Mouse (Mus musculus): Measurements from ENCODE around the gene Spats2. TPM values are rescaled to one million over a fixed set of nuclear protein-coding genes. Genes with fewer than 3 reads are reported as not detected.
A peak's percentile ranks its signal among the peaks of the same experiment; 100 is the strongest.

The Spats2 gene
- polyA plus RNA-seq, 1 experiment from 2014 or later = 38.9 TPM

DNA sequence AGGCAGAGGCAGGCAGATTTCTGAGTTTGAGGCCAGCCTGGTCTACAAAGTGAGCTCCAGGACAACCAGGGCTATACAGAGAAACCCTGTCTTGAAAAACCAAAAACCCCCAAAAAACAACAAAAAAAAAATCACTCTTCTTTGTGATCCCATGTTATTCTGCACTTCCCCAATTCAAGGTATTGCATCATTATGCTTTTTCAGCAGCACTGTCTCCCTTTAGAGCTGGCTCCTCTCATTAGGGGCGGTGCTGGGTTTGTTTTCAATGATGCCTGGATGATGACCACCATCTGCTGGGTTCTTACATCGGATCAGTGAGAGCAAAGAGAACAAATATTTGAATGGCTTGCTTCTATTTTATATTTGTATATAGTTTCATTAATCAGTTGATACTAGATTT, 3.1 kb upstream of the Spats2 start:
- Histone ChIP-seq H3K9ac (no peak overlapping the region), H3K9me3 (no peaks in the 10 kb centered on the region), H3K27me3 (no peaks in the 10 kb centered on the region), H3K4me2 (no peak overlapping the region), H3K36me3 (no peaks in the 10 kb centered on the region), H3K4me3 (no peak overlapping the region), H3K4me1 (peaks cover 9% of the 10 kb centered on the region), H3K27ac (no peak overlapping the region)
- ATAC-seq (ENCODE audit: borderline replicate concordance, extremely low read depth, low FRiP score, low TSS enrichment) = no peak
- 70% methylated on average over 2 of the region's 2 CpGs for whole genome bisulfite sequencing

DNA sequence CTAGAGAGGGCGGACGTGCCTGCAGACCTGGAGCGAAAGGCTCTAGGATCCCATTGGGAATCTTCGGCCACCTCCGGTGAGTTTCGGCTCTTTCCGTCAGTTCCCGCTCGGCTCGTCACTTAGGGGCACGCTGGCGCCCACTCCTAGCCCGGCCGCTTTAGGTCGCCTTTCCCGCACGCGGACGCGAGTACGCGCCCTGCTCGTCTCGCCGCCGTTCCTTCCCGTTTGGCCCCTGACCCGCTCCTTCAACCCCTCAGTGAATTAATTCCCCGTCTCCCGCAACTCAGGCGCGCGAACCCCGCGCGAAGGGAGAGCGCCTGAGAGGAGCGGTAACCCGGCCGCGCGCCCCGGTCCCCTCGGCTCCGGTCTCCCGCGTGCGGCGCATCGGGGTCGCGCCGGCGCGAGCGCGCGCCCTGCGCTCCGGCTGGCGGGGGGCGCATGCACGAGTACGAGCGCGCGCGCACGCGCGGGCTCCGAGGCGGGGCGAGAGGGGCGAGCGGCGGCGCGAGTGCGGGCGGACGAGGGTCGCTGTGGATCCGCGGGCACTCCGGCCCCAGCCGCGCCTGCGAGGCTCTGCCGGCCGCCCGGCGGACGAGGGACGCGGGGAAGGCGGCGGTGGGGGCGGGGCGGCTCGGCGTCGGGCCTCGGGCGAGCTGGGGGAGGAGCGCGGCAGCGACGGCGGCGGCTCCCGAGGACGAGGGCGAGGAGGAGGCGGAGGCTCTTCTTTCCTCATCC, 532 bp downstream of the Spats2 start:
- under 1% methylated on average over 111 of the region's 115 CpGs for WGBS
- H3K27me3 ChIP-seq = no peaks in the 10 kb centered on the region
- ATAC-seq (ENCODE audit: borderline replicate concordance, extremely low read depth, low FRiP score, low TSS enrichment) = peak; percentile 87

DNA sequence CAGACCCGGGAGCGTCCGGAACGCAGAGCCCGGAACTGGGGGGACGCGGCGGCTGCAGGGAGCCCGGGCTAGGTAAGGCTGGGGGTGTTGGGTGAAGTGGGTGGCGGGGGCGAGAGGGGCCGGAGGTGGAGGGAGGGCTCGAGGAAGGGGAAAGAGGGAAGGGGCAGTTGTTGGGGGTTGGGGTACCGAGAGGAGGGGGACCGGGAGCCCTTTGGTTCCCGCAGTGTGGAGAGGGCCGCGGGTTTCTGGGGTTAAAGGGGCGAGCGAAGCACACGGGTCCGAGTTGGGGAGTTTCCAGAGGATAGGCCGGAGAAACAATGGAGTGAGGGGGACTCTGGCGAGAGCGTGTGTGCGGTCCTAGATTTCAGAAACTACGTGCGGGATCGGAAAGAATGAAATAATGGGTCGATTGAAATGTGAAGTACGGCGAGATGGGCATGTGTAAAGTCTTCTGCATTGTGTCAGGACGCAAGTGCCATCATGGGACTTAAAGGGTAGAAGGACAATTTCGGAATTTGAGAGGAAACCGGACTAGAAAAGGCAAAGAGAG, 1.2 kb downstream of the Spats2 start:
- peaks cover 34% of the 10 kb centered on the region for H3K4me1 ChIP-seq
- H3K4me2 ChIP-seq = peak overlapping the region; percentile 82
- under 1% methylated on average over 35 of the region's 35 CpGs for WGBS
- H3K9me3 ChIP-seq = no peaks in the 10 kb centered on the region
- peak overlapping the region; percentile 96 for H3K27ac ChIP-seq
- peak overlapping the region; percentile 93 for H3K9ac ChIP-seq
- H3K36me3 ChIP-seq = no peaks in the 10 kb centered on the region
- H3K27me3 ChIP-seq = no peaks in the 10 kb centered on the region
- H3K4me3 ChIP-seq = peak overlapping the region; percentile 90
- peak; percentile 29 for ATAC-seq (ENCODE audit: borderline replicate concordance, extremely low read depth, low FRiP score, low TSS enrichment)

More for the DNA sequence above, 532 bp downstream of the Spats2 start:
- H3K36me3 ChIP-seq = no peaks in the 10 kb centered on the region
- H3K9me3 ChIP-seq = no peaks in the 10 kb centered on the region
- peak overlapping the region; percentile 90 for H3K4me3 ChIP-seq
- peaks cover 34% of the 10 kb centered on the region for H3K4me1 ChIP-seq
- peak overlapping the region; percentile 96 for H3K27ac ChIP-seq
- peak overlapping the region; percentile 82 for H3K4me2 ChIP-seq
- H3K9ac ChIP-seq = peak overlapping the region; percentile 93

DNA sequence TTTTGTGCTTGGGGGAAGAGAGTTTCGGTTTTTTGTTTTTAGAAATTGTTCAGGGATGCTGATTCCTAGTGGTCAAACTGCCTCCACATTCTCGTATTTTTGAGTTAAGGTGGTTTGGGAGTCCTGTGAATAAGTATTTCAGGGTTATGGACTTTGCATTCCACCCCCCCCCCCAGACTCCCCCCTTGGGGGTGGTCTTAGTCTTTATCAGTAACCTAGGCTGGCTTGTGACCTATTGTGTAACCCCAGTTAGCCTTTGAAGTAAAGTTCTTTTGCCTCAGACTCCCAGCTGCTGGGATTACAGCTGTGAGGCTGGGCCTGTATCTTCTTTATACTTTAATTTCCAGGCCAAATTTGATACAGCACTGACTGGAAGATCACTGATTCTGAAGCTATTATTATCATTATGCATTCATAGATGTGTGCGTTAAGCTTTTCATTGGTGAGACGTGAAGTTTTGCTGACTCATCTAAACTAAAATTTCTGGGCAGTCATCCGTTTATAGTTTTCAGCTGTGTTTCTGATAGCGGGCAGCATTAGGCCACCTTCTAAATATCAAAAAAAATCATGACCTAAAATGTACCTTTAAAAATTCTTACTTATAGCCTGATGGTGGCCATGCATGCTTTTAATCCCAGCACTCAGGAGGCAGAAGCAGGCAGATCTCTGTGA, 2.3 kb downstream of the Spats2 start:
- H3K4me3 ChIP-seq = peak overlapping the region; percentile 90
- H3K4me2 ChIP-seq = peak overlapping the region; percentile 82
- ATAC-seq (ENCODE audit: borderline replicate concordance, extremely low read depth, low FRiP score, low TSS enrichment) = no peak
- H3K27me3 ChIP-seq = no peaks in the 10 kb centered on the region
- H3K4me1 ChIP-seq = peaks cover 34% of the 10 kb centered on the region
- no peak overlapping the region for H3K27ac ChIP-seq
- H3K9ac ChIP-seq = peak overlapping the region; percentile 93; the same call in 1 of the 2 replicates
- 62% methylated on average over 6 of the region's 6 CpGs for WGBS
- no peaks in the 10 kb centered on the region for H3K36me3 ChIP-seq
- no peaks in the 10 kb centered on the region for H3K9me3 ChIP-seq

DNA sequence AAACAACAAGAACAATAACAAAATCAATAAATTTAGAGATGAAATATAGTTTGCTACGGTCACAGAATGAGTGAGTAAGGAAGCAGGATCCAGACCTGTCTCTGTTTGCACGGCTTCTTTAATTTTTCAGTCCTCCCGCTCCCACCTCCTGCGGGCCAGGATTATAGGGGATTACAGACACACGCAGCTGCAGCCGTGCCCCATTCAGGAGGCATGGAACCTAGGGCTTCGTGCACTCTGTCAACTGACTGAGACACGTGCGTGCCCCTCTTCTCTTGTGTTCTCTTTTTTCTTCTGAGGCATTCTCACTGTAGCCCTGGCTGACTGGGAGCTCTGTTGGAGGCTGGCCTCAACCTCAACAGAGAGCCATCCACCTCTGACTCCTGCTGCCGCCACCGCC, 3.7 kb downstream of the Spats2 start:
- peaks cover 34% of the 10 kb centered on the region for H3K4me1 ChIP-seq
- H3K36me3 ChIP-seq = no peaks in the 10 kb centered on the region
- no peak overlapping the region for H3K9ac ChIP-seq
- H3K9me3 ChIP-seq = no peaks in the 10 kb centered on the region
- WGBS = 74% methylated on average over 11 of the region's 11 CpGs
- no peak overlapping the region for H3K4me3 ChIP-seq
- H3K27me3 ChIP-seq = no peaks in the 10 kb centered on the region
- no peak overlapping the region; the same call in 1 of the 2 replicates for H3K27ac ChIP-seq
- no peak overlapping the region for H3K4me2 ChIP-seq
- no peak for ATAC-seq (ENCODE audit: borderline replicate concordance, extremely low read depth, low FRiP score, low TSS enrichment)

DNA sequence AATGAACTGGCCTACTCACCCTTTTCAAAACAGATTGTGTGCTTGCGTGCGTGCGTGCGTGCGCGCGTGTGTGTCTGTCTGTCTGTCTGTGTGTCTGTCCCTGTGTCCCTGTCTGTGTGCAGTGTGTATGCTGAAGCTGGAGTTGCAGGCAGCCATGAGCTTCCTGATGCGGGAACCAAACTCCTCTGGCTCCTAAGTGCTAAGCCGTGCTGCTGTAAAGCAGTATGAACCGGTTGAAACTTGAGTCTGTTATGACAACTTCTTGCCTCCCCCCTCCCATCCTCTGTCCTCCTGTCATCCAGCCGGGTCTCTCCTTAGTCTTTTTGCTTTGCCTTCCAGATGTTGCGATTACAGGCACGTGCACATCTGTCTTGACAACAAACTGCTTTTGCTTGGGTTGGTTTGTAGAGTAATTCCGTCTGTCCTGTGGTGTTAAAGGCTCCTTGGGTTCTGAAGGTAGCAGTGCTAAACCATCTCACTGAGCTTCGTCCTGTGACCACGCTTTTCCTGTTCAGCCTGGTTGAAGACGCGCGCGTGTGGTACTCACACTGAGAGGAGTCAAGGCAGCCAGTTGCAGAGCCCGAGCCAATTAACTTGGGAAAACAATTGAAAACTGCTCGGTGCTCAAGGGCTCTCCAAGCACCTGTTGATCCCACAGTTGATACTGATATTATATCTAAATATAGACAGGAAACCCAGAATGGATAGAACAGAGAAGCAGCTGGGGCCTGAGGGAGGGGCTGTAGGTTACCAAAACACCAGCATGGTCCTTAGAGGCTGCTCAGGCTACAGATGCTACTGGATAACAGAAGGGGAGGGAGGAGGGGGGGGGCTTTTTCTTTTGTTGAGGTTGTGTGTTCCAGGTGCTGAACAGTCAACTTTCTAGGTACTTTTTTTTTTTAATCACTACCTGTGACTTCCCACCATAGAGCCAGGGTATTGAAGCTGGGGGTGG, 4.5 kb downstream of the Spats2 start:
- 57% methylated on average over 22 of the region's 22 CpGs for WGBS
- Histone ChIP-seq H3K9ac (no peak overlapping the region), H3K4me3 (no peak overlapping the region), H3K36me3 (no peaks in the 10 kb centered on the region), H3K4me2 (no peak overlapping the region), H3K9me3 (no peaks in the 10 kb centered on the region), H3K27me3 (no peaks in the 10 kb centered on the region), H3K27ac (no peak overlapping the region; the same call in 1 of the 2 replicates), H3K4me1 (peaks cover 34% of the 10 kb centered on the region)
- ATAC-seq (ENCODE audit: borderline replicate concordance, extremely low read depth, low FRiP score, low TSS enrichment) = no peak

DNA sequence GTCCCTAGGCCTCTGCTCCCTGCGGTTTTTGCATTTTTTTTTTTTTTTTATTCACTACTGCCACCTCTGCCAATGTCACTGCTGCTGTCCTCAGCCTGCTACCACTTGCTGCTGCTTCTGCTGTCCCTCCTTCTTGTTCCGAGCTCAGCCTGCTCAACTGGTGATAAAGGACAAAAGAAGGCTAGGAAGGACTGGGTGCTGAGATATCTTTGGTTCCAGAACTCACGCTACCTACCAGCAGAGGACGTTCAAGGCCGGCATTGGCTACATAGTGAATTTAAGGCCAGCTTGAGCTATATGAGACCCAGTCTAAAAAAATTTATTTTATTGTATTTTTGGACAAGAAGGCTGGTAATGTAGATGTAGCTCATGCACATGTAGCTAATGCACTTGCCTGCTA, 12.7 kb downstream of the Spats2 start:
- H3K4me2 ChIP-seq = no peak overlapping the region
- ATAC-seq (ENCODE audit: borderline replicate concordance, extremely low read depth, low FRiP score, low TSS enrichment) = no peak
- 0 out of 2 replicates have a peak, but pooled peaks cover 12% of the 10 kb centered on the region for H3K36me3 ChIP-seq
- H3K9ac ChIP-seq = no peak overlapping the region
- no peaks in the 10 kb centered on the region for H3K9me3 ChIP-seq
- H3K27me3 ChIP-seq = no peaks in the 10 kb centered on the region
- whole genome bisulfite sequencing = 89% methylated on average over 5 of the region's 5 CpGs
- no peaks in the 10 kb centered on the region for H3K4me1 ChIP-seq
- H3K4me3 ChIP-seq = no peak overlapping the region
- no peak overlapping the region for H3K27ac ChIP-seq

DNA sequence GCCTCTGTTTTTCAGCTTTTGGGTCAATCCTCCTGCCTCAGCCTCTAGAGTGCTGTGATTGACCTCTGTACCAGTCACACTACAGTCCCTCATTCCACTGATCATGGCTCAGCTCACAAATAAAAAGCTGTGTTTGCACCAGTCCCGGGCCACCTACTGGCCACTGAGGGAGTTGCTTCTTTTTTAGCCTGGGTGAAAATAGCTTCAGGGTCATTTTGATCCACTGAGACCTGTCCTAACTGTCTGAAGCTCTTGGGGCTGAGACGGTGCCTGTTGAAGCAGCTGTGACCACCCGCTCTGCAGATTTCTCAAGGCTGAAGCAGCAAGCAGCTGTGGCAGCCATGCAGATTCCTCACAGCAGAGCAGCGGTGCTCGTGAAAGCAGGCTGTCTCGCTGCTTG, 14.0 kb downstream of the Spats2 start:
- ATAC-seq (ENCODE audit: borderline replicate concordance, extremely low read depth, low FRiP score, low TSS enrichment) = no peak
- Histone ChIP-seq H3K4me3 (no peak overlapping the region), H3K4me1 (no peaks in the 10 kb centered on the region), H3K27me3 (no peaks in the 10 kb centered on the region), H3K9me3 (no peaks in the 10 kb centered on the region), H3K9ac (no peak overlapping the region), H3K27ac (no peak overlapping the region), H3K4me2 (no peak overlapping the region), H3K36me3 (0 out of 2 replicates have a peak, but pooled peaks cover 12% of the 10 kb centered on the region)
- WGBS = 59% methylated on average over 6 of the region's 6 CpGs

DNA sequence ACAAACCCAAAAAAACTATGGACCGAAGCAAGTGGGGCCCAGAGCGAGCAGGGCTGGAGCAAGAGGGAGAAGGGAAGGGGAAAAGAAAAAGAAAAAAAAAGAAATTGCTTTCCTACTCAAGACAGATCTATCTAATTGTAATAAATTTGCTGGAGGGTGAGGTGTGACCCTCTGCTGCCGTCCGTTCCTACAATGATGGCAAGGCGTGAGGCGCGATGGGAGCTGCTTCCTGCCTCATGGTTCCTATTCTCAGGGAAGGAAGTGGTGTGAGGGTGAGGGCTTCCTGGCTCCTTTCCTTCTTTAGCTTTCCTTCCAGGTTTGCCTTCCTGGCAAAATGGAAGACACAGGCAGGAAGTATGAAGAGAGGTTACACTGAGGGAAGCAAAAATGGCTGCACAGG, 24.8 kb downstream of the Spats2 start:
- H3K9me3 ChIP-seq = no peaks in the 10 kb centered on the region
- H3K27ac ChIP-seq = 0 out of 2 replicates have a peak overlapping the region, but pooled peaks have one; percentile 47
- H3K4me3 ChIP-seq = no peak overlapping the region
- no peaks in the 10 kb centered on the region for H3K27me3 ChIP-seq
- no peak overlapping the region for H3K9ac ChIP-seq
- H3K36me3 ChIP-seq = peaks cover 36% of the 10 kb centered on the region
- H3K4me2 ChIP-seq = no peak overlapping the region
- no peak for ATAC-seq (ENCODE audit: borderline replicate concordance, extremely low read depth, low FRiP score, low TSS enrichment)
- H3K4me1 ChIP-seq = 0 out of 2 replicates have a peak, but pooled peaks cover 5% of the 10 kb centered on the region
- 85% methylated on average over 7 of the region's 7 CpGs for WGBS

DNA sequence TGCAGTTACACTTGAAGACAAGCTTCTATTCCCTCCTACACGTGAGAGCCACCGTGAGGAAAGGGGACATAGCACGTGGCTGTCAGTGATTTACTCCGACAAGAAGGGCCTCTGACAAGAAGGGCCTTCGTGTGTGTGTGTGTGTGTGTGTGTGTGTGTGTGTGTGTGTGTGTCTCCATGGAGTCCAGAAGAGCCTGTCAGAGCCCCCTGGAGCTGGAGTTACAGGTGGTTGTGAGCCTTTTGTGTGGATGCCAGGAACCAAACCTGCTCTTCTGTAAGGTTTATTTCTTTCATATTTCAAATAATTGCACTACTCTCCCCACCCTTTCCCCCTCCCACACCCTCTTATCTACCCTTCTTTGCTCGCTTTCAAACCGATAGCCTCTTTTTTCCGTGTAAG, 25.6 kb downstream of the Spats2 start:
- Histone ChIP-seq H3K9me3 (no peaks in the 10 kb centered on the region), H3K4me3 (no peak overlapping the region), H3K4me1 (0 out of 2 replicates have a peak, but pooled peaks cover 5% of the 10 kb centered on the region), H3K9ac (no peak overlapping the region), H3K27ac (peak overlapping the region; percentile 54), H3K4me2 (no peak overlapping the region), H3K36me3 (peaks cover 29% of the 10 kb centered on the region), H3K27me3 (no peaks in the 10 kb centered on the region)
- 53% methylated on average over 8 of the region's 8 CpGs for whole genome bisulfite sequencing
- no peak for ATAC-seq (ENCODE audit: borderline replicate concordance, extremely low read depth, low FRiP score, low TSS enrichment)

DNA sequence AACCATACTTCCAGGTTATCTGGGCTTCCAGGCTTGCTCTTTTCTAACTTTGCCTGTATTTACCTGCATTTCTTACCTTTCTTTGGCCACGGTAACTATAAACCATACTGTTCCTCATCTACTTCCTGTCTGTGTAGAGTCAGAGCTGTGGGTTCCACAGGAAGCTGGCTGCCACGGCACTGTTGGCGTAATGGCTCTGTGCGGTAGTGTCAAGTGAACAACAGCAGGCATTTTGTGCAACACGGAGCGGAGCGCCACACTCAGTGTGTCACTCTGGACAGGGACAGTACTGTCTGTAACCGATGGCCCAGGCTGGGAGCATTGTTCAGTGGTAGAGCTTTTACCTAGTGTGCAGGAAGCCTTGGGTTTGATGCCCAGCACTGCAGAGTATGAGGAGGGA, 27.8 kb downstream of the Spats2 start:
- Histone ChIP-seq H3K4me3 (no peak overlapping the region), H3K9me3 (no peaks in the 10 kb centered on the region), H3K27me3 (no peaks in the 10 kb centered on the region), H3K4me1 (0 out of 2 replicates have a peak, but pooled peaks cover 5% of the 10 kb centered on the region), H3K27ac (no peak overlapping the region), H3K4me2 (no peak overlapping the region), H3K36me3 (peaks cover 23% of the 10 kb centered on the region; the same call in 1 of the 2 replicates), H3K9ac (no peak overlapping the region)
- ATAC-seq (ENCODE audit: borderline replicate concordance, extremely low read depth, low FRiP score, low TSS enrichment) = no peak
- WGBS = 94% methylated on average over 8 of the region's 8 CpGs

Measured in lung, embryonic 15.5 days (tissue).